Mouse (Mus musculus): ENCODE measurements around the gene Tnfsf13b.

- TF ChIP-seq EP300 (IDR thresholded peaks at IDR 0.05; ENCODE audit: insufficient read depth, low read depth, low read length) (no peak), CTCF (IDR thresholded peaks at IDR 0.05) (no peak)
Measured at GRCm38 (mm10) chr8:10051576-10051975, 45.3 kb downstream of the Tnfsf13b start.

Measured in heart, adult 2 months (tissue).